Mouse (Mus musculus) liver, postnatal 0 days (tissue): ENCODE measurements around the gene Mgat5.

Experiments
- CTCF ChIP-seq: sonication (generic); IDR thresholded peaks from 2 replicates; pipeline ENCODE4 v1.5.1; 2016; ENCODE audit warnings: antibody characterized with exemption, low read depth
- EP300 ChIP-seq: IDR thresholded peaks from 2 replicates; pipeline ENCODE4 v1.6.1; 2016; ENCODE audit warnings: antibody characterized with exemption, low read depth, mild to moderate bottlenecking

DNA sequence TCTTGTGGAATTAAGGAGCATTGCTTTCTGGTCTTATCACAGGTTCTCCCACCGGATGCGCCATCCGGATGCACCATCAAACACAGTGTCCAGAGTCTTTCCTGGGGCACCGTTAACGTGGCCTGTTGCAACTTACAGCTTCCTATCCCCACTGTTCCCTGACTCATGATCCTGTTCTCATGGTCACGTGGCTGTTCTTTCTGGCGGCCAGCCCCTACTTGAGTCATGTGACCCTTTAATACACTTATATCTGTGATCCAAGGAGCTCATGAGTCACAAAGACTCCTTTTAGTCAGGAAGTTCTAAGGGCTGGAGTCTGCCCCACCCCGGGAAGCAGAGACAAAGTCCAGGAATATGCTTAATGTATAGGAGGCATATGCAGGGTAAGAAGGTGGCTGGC, 52.2 kb downstream of the Mgat5 start:
- no peak for TF ChIP-seq EP300
- no peak for TF ChIP-seq CTCF
